Mouse (Mus musculus) lung, postnatal 0 days (tissue): ENCODE data around the gene Zmym3.

ENCODE experiments used
- CTCF ChIP-seq: IDR thresholded peaks from 2 replicates; pipeline ENCODE4 v1.5.1; 2016; ENCODE audit warnings: antibody characterized with exemption, mild to moderate bottlenecking
- EP300 ChIP-seq: IDR thresholded peaks from 2 replicates; pipeline ENCODE4 v1.6.1; 2016; ENCODE audit warnings: antibody characterized with exemption, mild to moderate bottlenecking, control low read depth

DNA sequence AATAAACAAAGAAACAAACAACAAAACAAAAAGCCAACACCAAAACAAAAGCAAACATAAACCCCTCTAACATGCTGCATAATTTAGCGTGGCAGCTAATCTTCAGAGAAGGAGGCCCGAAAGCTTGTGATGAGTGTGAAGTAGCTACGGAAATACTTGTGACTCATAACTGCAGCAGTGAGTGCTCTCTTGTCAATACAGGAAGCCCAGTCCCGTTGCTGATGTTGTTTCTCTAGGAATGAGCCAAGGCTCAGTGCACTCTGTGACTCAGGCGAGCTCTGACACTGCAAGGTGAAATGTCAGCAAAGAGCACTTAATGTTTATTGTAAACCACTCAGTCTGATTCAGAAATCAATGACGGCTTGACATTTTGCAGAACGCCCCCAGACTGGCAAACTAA lies 51.6 kb downstream of the Zmym3 start:
- TF ChIP-seq CTCF, result no peak
- TF ChIP-seq EP300, result no peak
